Mouse (Mus musculus) heart, embryonic 13.5 days (tissue): ENCODE data around the gene Lclat1. TPM values are rescaled to one million over a fixed set of nuclear protein-coding genes. Genes with fewer than 3 reads are reported as not detected.

Experiments
- ATAC-seq: fragments of 200-750 bp; cut with Nextera tagmentation; 2 replicates; pipeline ENCODE4 v1.8.0; 2017; ENCODE audit warnings: moderate TSS enrichment; ENCODE audit not compliant: insufficient number of reproducible peaks, low FRiP score, low TSS enrichment; ENCODE audit errors: extremely low read depth
- H3K27ac ChIP-seq: fragments of 300-500 bp; sonication (generic); replicated peaks from 2 replicates; pipeline ENCODE4 v1.5.1; 2015; ENCODE audit warnings: moderate library complexity, mild to moderate bottlenecking, inconsistent platforms
- H3K27me3 ChIP-seq: fragments of 300-500 bp; sonication (generic); replicated peaks from 2 replicates; pipeline ENCODE4 v1.6.1; 2015; ENCODE audit warnings: mild to moderate bottlenecking, inconsistent platforms
- H3K36me3 ChIP-seq: fragments of 300-500 bp; sonication (generic); 2 replicates; pipeline ENCODE4 v1.6.1; 2015; ENCODE audit warnings: mild to moderate bottlenecking, inconsistent platforms
- H3K4me1 ChIP-seq: fragments of 300-500 bp; sonication (generic); 2 replicates; pipeline ENCODE4 v1.6.1; 2015; ENCODE audit warnings: inconsistent platforms
- H3K4me2 ChIP-seq: fragments of 300-500 bp; sonication (generic); 2 replicates; pipeline ENCODE4 v1.6.1; 2015; ENCODE audit warnings: inconsistent platforms, mild to moderate bottlenecking, moderate library complexity
- H3K4me3 ChIP-seq: fragments of 300-500 bp; sonication (generic); 2 replicates; pipeline ENCODE4 v1.5.1; 2015; ENCODE audit warnings: moderate library complexity, mild to moderate bottlenecking, inconsistent platforms
- H3K9ac ChIP-seq: fragments of 300-500 bp; sonication (generic); 2 replicates; pipeline ENCODE4 v1.6.1; 2015; ENCODE audit warnings: inconsistent platforms, mild to moderate bottlenecking, moderate library complexity
- H3K9me3 ChIP-seq: fragments of 300-500 bp; sonication (generic); 2 replicates; pipeline ENCODE4 v1.6.1; 2016; ENCODE audit warnings: inconsistent platforms
- WGBS: fragments of 180-500 bp; shearing (Covaris S2); methylation state at CpG from one replicate; pipeline ENCODE4 v1.1.7; 2015; ENCODE audit warnings: mixed read lengths; 5-methylcytosine and 5-hydroxymethylcytosine counted together
- polyA plus RNA-seq: library from polyadenylated mRNA; unstranded; fragments of >200 nt; fragmentation: Nextera tagmentation; extraction: Ambion mirVana; gene quantifications from 2 replicates; pipeline ENCODE4 v1.2.1, GENCODE M21; 2015

Lclat1 gene
- polyA plus RNA-seq, 1 experiment from 2014 or later: 32.8 TPM

GRCm38 (mm10) chr17:73174083-73174562, 66.3 kb downstream of the Lclat1 start:
- H3K4me1 ChIP-seq: peaks cover 42% of the 10 kb centered on the region
- WGBS: 41% methylated on average over 5 of the region's 5 CpGs
- H3K4me3 ChIP-seq: no peak overlapping the region
- ATAC-seq: no peak
- H3K9me3 ChIP-seq: 0 out of 2 replicates have a peak, but pooled peaks cover 3% of the 10 kb centered on the region
- H3K4me2 ChIP-seq: no peak overlapping the region; the same call in 1 of the 2 replicates
- peak overlapping the region; percentile 68 for H3K27ac ChIP-seq
- peaks cover 22% of the 10 kb centered on the region for H3K36me3 ChIP-seq
- H3K27me3 ChIP-seq: no peaks in the 10 kb centered on the region
- no peak overlapping the region for H3K9ac ChIP-seq

DNA sequence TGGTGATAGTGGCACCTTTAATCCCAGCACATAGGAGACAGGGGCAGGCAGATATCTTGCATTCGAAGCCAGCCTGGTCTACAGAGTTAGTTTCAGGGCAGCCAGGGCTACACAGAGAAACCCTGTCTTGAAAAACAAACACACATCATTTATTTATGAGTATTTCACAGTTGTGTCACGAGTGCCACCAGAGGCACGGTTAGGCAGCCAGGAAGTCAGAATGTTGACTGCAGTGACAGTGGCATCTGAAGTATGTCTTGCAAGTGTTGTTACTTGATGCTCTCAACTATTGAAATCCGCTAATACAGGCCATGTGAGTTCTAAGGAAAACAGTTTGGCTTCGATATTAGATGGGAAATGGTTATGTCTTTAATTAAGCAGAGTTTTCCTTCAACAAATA, 67.9 kb downstream of the Lclat1 start:
- H3K27me3 ChIP-seq: no peaks in the 10 kb centered on the region
- peaks cover 9% of the 10 kb centered on the region for H3K36me3 ChIP-seq
- 0 out of 2 replicates have a peak, but pooled peaks cover 3% of the 10 kb centered on the region for H3K9me3 ChIP-seq
- H3K4me2 ChIP-seq: no peak overlapping the region
- H3K27ac ChIP-seq: no peak overlapping the region
- ATAC-seq: no peak
- peaks cover 42% of the 10 kb centered on the region for H3K4me1 ChIP-seq
- no peak overlapping the region for H3K9ac ChIP-seq
- WGBS: 43% methylated on average over 5 of the region's 5 CpGs
- H3K4me3 ChIP-seq: no peak overlapping the region

DNA sequence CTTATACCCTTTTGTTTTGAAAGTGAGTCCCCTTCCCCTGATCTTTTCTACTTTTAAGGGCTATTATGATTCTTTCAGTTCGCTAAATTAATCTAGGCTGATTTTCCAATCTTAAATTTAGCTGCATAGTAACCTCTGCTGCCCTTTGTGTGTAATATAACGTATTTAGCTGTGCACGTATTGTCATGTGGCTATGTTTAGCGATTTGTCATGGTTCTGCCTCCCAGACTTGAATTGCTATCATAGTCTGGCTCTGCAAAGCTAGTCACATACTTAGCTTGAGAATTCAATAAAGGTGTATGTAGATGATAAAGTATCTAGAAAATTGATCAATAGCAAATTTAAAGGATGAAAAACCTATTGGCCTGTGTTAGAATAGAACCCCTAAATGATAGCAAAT, 69.3 kb downstream of the Lclat1 start:
- H3K4me3 ChIP-seq: no peak overlapping the region
- peak overlapping the region; percentile 61 for H3K27ac ChIP-seq
- peaks cover 42% of the 10 kb centered on the region for H3K4me1 ChIP-seq
- H3K27me3 ChIP-seq: no peaks in the 10 kb centered on the region
- H3K9me3 ChIP-seq: 0 out of 2 replicates have a peak, but pooled peaks cover 3% of the 10 kb centered on the region
- peak overlapping the region; percentile 20; the same call in 1 of the 2 replicates for H3K4me2 ChIP-seq
- peaks cover 6% of the 10 kb centered on the region for H3K36me3 ChIP-seq
- no peak for ATAC-seq
- H3K9ac ChIP-seq: no peak overlapping the region
- 50% methylated on average over 4 of the region's 4 CpGs for WGBS

DNA sequence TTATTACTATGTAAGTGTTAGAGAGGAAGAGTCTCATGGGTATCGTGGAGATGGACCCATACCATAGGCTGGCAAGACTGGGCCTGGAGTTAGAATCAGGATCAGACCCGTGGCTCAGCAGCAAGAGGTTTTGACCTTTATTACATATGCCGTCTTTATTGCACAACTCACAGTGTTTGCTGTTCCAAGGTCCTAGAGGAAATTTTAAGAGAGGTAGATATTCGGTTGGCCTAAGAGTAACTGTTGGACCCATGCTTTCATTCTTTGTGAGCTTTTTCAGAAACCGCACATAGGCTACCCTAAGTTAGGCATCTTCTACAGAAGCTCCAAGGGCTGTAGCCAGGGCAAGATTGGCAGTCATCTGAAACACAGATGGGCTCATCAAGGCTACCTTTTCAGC, 79.1 kb downstream of the Lclat1 start:
- no peak overlapping the region for H3K4me3 ChIP-seq
- H3K9me3 ChIP-seq: no peaks in the 10 kb centered on the region
- ATAC-seq: no peak
- no peaks in the 10 kb centered on the region for H3K27me3 ChIP-seq
- no peak overlapping the region for H3K4me2 ChIP-seq
- peaks cover 26% of the 10 kb centered on the region for H3K36me3 ChIP-seq
- H3K9ac ChIP-seq: no peak overlapping the region
- peaks cover 17% of the 10 kb centered on the region for H3K4me1 ChIP-seq
- 88% methylated on average over 5 of the region's 5 CpGs for WGBS
- no peak overlapping the region for H3K27ac ChIP-seq

- Histone ChIP-seq H3K9ac (no peak overlapping the region), H3K36me3 (peaks cover 47% of the 10 kb centered on the region), H3K9me3 (no peaks in the 10 kb centered on the region), H3K27ac (no peak overlapping the region), H3K27me3 (no peaks in the 10 kb centered on the region), H3K4me2 (no peak overlapping the region), H3K4me3 (no peak overlapping the region), H3K4me1 (peaks cover 8% of the 10 kb centered on the region; the same call in 1 of the 2 replicates)
- no peak for ATAC-seq
- WGBS: 62% methylated on average over 6 of the region's 6 CpGs
Observed at GRCm38 (mm10) chr17:73194146-73194545, 86.4 kb downstream of the Lclat1 start.

DNA sequence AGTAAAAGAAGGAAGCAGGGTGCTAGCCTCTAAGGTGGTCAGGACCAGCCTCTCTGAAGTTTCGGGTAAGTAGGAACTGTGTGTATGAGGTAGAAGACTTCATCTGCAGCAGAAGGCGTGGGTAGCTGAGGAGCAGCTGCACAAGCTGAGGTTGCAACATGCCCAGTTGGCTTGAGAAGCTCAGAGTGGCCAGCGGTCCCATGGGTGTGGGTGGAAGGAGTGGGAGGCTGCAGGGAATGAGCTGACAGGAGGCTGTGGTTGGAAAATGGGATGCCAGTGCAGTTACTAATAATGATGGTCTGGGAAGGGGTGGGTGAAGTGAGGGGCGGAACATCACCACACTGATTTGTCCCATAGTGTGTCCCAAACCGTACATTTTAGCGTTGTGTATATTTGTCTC, 86.8 kb downstream of the Lclat1 start:
- Histone ChIP-seq H3K4me2 (no peak overlapping the region), H3K9ac (no peak overlapping the region), H3K4me3 (no peak overlapping the region), H3K36me3 (peaks cover 44% of the 10 kb centered on the region), H3K9me3 (no peaks in the 10 kb centered on the region), H3K4me1 (peaks cover 8% of the 10 kb centered on the region; the same call in 1 of the 2 replicates), H3K27me3 (no peaks in the 10 kb centered on the region), H3K27ac (no peak overlapping the region)
- WGBS: 83% methylated on average over 6 of the region's 6 CpGs
- no peak for ATAC-seq

DNA sequence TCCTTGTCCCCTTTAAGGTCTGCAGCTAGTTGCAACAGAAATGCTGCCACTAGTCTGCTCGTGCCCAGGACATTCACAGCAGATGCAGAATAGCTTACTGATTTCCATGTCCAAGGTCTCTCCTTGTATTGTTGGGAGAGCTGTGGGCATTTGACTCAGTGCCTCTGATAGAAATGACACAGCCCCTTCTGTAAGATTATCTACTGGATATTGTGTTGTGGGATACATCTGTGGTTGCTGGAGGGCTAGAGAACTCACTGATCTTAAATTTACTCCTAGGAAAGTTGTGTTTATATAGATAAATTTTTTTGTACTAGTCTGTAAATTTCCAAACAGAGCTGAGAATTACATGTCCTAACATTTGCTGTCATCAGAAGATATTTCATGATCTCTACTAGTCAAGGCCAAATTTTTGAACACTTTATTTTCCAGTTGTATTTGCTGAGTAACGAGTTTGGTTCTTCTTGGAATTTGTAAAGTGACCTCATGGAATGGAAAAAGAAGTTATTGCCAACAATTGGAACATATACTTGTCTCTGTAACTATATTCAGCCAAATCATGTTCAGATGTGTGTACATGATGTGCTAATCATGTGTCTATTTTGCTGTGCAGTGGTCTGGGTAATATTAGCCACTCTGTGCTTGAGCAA, 87.4 kb downstream of the Lclat1 start:
- Histone ChIP-seq H3K9ac (no peak overlapping the region), H3K4me1 (peaks cover 11% of the 10 kb centered on the region), H3K27me3 (no peaks in the 10 kb centered on the region), H3K4me2 (no peak overlapping the region), H3K9me3 (no peaks in the 10 kb centered on the region), H3K36me3 (peaks cover 37% of the 10 kb centered on the region), H3K27ac (peak overlapping the region; percentile 39; the same call in 1 of the 2 replicates), H3K4me3 (no peak overlapping the region)
- no peak for ATAC-seq
- 68% methylated on average over 2 of the region's 2 CpGs for WGBS

GRCm38 (mm10) chr17:73196139-73196538, 88.4 kb downstream of the Lclat1 start:
- ATAC-seq: no peak
- WGBS: 94% methylated on average over 1 of the region's 1 CpGs
- no peak overlapping the region for H3K27ac ChIP-seq
- peaks cover 18% of the 10 kb centered on the region for H3K4me1 ChIP-seq
- H3K27me3 ChIP-seq: no peaks in the 10 kb centered on the region
- no peak overlapping the region for H3K9ac ChIP-seq
- no peaks in the 10 kb centered on the region for H3K9me3 ChIP-seq
- peaks cover 31% of the 10 kb centered on the region for H3K36me3 ChIP-seq
- no peak overlapping the region for H3K4me3 ChIP-seq
- H3K4me2 ChIP-seq: no peak overlapping the region

DNA sequence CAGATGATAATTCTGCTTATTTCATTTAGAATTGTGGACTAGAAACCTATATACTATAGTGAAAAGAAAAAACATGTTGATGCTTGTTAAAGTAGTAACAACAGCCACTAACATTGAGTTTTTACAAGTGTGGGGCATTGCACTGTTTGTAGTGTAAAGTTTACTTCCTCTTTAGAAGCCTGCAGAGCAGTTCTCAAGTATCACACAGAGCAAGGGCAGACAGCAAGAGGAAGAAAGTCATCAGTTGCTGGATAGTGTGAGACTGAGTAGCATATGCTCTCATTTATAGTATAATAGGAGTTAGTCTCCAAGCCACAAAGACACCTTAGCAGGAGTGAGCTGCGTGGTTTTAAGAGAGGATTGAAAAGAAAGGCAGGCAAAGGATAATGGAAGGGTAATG, 89.9 kb downstream of the Lclat1 start:
- Histone ChIP-seq H3K4me1 (peaks cover 18% of the 10 kb centered on the region), H3K36me3 (peaks cover 29% of the 10 kb centered on the region), H3K27me3 (no peaks in the 10 kb centered on the region), H3K27ac (0 out of 2 replicates have a peak overlapping the region, but pooled peaks have one; percentile 4), H3K4me3 (no peak overlapping the region), H3K9me3 (peaks cover 2% of the 10 kb centered on the region; the same call in 1 of the 2 replicates), H3K9ac (no peak overlapping the region), H3K4me2 (no peak overlapping the region)
- ATAC-seq: no peak
- 72% methylated on average over 1 of the region's 1 CpGs for WGBS

- no peak for ATAC-seq
- H3K4me1 ChIP-seq: peaks cover 22% of the 10 kb centered on the region
- H3K9ac ChIP-seq: no peak overlapping the region
- H3K9me3 ChIP-seq: peaks cover 7% of the 10 kb centered on the region; the same call in 1 of the 2 replicates
- H3K36me3 ChIP-seq: peaks cover 31% of the 10 kb centered on the region
- H3K27me3 ChIP-seq: no peaks in the 10 kb centered on the region
- H3K27ac ChIP-seq: peak overlapping the region; percentile 85
- H3K4me3 ChIP-seq: no peak overlapping the region
- no peak overlapping the region for H3K4me2 ChIP-seq
Observed at GRCm38 (mm10) chr17:73199387-73199786, 91.6 kb downstream of the Lclat1 start.

DNA sequence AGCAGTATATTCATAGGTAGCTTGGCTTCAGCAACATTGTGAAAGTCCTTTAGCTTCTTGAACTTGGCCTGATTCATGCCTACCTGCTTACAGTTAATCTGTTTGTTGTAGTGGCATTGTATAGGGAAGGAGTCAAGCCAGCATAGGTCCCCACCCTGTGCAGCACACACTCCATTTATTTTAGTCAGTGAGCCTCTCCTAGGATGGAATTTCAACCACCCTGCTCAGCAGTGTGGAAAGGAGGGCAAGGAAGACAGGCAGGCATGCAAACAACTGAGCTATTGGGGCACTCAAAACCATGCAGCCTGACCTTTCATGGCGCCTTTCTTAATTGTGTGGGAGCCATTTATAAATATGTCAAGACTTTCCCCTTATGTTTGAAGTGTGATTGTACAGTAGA, 92.6 kb downstream of the Lclat1 start:
- H3K27ac ChIP-seq: peak overlapping the region; percentile 85
- no peaks in the 10 kb centered on the region for H3K27me3 ChIP-seq
- WGBS: 35% methylated on average over 1 of the region's 1 CpGs

More for the DNA sequence above, 92.6 kb downstream of the Lclat1 start:
- Histone ChIP-seq H3K4me3 (no peak overlapping the region), H3K4me1 (peaks cover 20% of the 10 kb centered on the region), H3K36me3 (peaks cover 24% of the 10 kb centered on the region), H3K4me2 (no peak overlapping the region), H3K9ac (no peak overlapping the region), H3K9me3 (peaks cover 7% of the 10 kb centered on the region; the same call in 1 of the 2 replicates)
- ATAC-seq: no peak
